Mouse (Mus musculus) lung, postnatal 0 days (tissue): ENCODE data around the gene Msx3.

ENCODE experiments used
- CTCF ChIP-seq: IDR thresholded peaks from 2 replicates; pipeline ENCODE4 v1.5.1; 2016; ENCODE audit warnings: antibody characterized with exemption, mild to moderate bottlenecking
- EP300 ChIP-seq: IDR thresholded peaks from 2 replicates; pipeline ENCODE4 v1.6.1; 2016; ENCODE audit warnings: antibody characterized with exemption, mild to moderate bottlenecking, control low read depth

DNA sequence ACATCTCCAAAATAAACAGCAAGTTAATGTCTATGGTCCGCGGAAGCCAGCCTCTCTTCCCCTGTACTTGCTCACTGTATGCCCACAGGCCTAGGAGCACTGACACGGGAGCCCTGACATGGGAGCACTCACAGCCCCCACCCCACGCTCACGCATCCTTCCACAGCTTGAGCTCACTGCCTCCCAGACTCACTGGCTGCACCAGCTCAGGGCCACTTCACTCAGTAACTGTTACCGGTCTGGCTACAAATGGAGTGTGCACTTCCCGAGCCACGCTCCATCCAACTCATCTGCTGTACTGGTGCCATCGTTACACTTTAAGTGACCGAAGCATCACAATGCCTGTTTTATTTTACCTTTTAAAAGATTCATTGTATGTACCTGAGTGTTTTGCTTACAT is 16.5 kb downstream of the Msx3 start:
- TF ChIP-seq CTCF (no peak), EP300 (no peak)
